Mouse (Mus musculus) colon, adult 2 months (tissue): ENCODE data around the gene Nkain1. TPM values are rescaled to one million over a fixed set of nuclear protein-coding genes. Genes with fewer than 3 reads are reported as not detected.

ENCODE experiments used
- polyA plus RNA-seq: library from polyadenylated mRNA; depleted of rRNA; stranded (reverse); fragments of >200 nt; gene quantifications from 2 replicates; pipeline ENCODE4 v1.2.3, GENCODE M21; 2012; rRNA removed

Gene Nkain1
- polyA plus RNA-seq, result 23.3 and 29.6 TPM in 2 replicates

DNA sequence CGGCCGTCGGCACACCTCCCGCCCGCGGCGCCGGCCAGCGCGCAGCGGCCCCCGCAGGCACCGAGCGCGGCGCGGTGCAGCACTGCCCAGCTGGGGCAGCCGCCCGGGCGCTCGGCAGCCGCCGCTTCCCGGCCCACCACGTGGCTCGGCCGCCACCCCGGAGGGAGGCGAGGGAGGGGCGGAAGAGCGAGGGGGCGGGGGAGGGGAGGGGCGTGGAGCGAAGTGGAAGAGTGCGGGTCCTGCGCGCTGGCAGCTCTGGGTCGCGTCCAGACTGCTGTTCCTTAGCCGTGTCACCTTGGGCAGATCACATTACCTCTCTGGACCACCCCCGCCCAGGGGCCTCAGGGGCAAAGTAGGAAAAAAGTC lies at the start of gene Nkain1:
Nkain1 (minus strand) TSS at position 126 of the 366 bp plus-strand sequence.

Other genes starting within 250 kb of the Nkain1 start
- gene Zcchc17, start 214.2 kb downstream of the Nkain1 start, polyA plus RNA-seq, result 19.2 and 23.7 TPM in 2 replicates
- 26.0 and 27.8 TPM in 2 replicates for gene Snrnp40, start 214.0 kb downstream of the Nkain1 start, polyA plus RNA-seq
- gene Pum1, start 89.1 kb upstream of the Nkain1 start, polyA plus RNA-seq, result 42.2 and 45.9 TPM in 2 replicates
- 38.3 TPM in 2 replicates for gene Sdc3, start 218.4 kb upstream of the Nkain1 start, polyA plus RNA-seq